Mouse (Mus musculus): Measurements from ENCODE around the gene Irs2.
A peak's percentile ranks its signal among the peaks of the same experiment; 100 is the strongest.

The Irs2 gene

GRCm38 (mm10) chr8:10945939-10946740, 62.1 kb downstream of the Irs2 start:
- peak; percentile 94 for DNase-seq

- DNase-seq = no peak
These were observed 62.8 kb downstream of the Irs2 start for GRCm38 (mm10) chr8:10945490-10945889.

GRCm38 (mm10) chr8:10943314-10944060, 64.8 kb downstream of the Irs2 start:
- DNase-seq = no peak

- no peak for DNase-seq
These were observed 68.4 kb downstream of the Irs2 start for GRCm38 (mm10) chr8:10939883-10940282.

GRCm38 (mm10) chr8:10939210-10939782, 69.0 kb downstream of the Irs2 start:
- DNase-seq = no peak

- peak; percentile 34 for DNase-seq
These were observed 70.0 kb downstream of the Irs2 start for GRCm38 (mm10) chr8:10938284-10938683.

- peak; percentile 80 for DNase-seq
These were observed 71.6 kb downstream of the Irs2 start for GRCm38 (mm10) chr8:10936646-10937045.

- peak; percentile 66 for DNase-seq
These were observed 73.0 kb downstream of the Irs2 start for GRCm38 (mm10) chr8:10935231-10935630.

All from kidney, adult 9 months (tissue).